Mouse (Mus musculus) neutrophil, adult 5-6 weeks (primary cell): Measurements from ENCODE around the gene Tmbim4. TPM values are rescaled to one million over a fixed set of nuclear protein-coding genes. Genes with fewer than 3 reads are reported as not detected.
A peak's percentile ranks its signal among the peaks of the same experiment; 100 is the strongest.
"Not testable (repeated sequence)": the region's sequence is repeated elsewhere in the genome, so short reads cannot be mapped to it uniquely, and the experiment has no call there.

Source experiments
- ATAC-seq: fragments of 151-379, 151-347 bp; 2 replicates; pipeline ENCODE4 v1.8.0; 2017; ENCODE audit warnings: mild to moderate bottlenecking, moderate TSS enrichment; ENCODE audit not compliant: insufficient number of reproducible peaks, poor library complexity, low FRiP score, severe bottlenecking; ENCODE audit errors: extremely low read depth
- total RNA-seq: library from RNA; stranded (forward); fragments of 200-1000 nt; gene quantifications from 2 replicates; pipeline ENCODE4 v1.2.3, GENCODE M21; 2017

Gene Tmbim4
- total RNA-seq, 1 experiment from 2014 or later, result 96.5 TPM

DNA sequence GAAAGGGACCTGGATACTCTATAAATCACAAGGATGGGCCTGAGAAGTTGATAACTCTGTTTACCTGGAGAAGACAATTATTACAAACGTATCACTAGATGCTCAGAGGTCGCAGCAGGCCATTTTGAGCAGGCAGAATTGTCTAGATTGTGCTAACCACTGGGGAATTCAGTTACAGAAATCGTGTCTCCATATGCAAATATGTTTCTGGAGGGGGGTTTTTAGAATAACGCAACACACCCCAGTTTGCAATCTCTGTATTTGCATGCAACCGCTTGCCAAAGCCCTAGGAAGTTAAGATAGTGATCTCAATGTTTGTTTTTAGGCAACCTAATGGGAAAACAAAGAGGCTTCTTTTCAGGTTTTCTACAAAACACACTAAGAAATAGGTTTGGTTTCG, 10.2 kb upstream of the Tmbim4 start:
- peak; percentile 63 for ATAC-seq

DNA sequence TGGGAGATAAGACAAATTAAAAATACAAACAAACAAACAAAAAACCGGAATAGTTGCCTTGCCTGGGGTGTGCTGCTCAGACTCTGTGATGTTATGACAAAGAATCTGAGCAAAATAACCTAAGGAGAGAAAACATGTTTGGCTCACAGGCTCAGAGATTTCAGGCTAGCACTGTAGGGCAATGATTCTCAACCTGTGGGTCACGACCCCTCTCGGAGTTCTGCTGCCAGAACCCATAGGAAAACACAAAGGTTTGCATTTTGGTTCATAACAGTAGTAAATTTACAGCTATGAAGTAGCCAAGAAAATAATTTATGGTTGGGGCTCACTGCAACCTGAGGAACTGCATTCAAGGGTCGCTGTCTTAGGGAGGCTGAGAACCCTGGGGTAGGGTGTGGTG, 9.1 kb upstream of the Tmbim4 start:
- no peak for ATAC-seq

DNA sequence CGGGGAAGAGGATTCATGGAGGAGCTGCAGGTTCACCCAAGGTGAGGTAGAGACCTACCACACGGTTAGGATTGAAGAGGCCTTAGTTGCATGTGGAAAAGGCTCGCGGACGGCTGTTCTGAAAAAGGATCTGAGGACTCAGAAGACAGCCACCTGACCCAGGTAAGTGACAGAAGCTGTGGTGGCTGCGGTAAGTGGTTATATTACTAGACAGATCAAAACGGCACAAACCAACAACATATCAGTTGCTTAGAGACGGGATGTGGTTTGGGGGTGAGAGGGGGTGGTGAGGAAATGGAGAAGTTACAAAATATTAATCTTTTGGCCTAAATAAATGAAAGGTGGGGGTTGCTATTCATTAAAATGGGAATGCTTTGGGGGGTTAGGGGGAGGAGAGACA, 8.1 kb upstream of the Tmbim4 start:
- ATAC-seq, result peak; percentile 85

GRCm38 (mm10) chr10:120197061-120197835, 4.1 kb upstream of the Tmbim4 start:
- ATAC-seq, result no peak

DNA sequence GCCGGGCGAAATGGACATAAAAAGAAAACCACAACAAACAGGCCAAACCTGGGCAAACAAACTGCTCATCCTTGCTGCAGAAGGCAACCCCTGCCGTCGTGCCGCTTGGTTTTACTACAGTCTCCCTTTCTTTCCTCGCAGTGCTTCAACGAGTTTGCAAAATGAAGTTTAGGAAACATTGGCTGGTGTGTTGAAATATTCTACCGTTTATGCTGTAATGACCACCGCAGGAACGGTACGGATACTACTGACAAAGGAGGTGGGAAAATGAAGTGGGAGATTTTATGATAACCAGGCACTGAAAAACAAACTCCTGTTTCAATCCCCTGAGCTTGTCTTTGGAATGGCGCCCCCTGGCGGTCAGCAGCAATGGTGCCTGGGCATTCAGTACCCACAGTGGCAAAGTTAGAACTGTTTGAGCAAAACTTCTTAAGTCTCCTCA, 592 bp downstream of the Tmbim4 start, which contains the start of gene Irak3:
TSS of gene Irak3 (minus strand) at position 170 of the 442 bp plus-strand sequence.
- peak; percentile 70 for ATAC-seq

GRCm38 (mm10) chr10:120202467-120203250, 1.3 kb downstream of the Tmbim4 start:
- ATAC-seq, result peak; percentile 45; the same call in 1 of the 2 replicates

GRCm38 (mm10) chr10:120204591-120205210, 3.3 kb downstream of the Tmbim4 start:
- ATAC-seq, result no peak

GRCm38 (mm10) chr10:120208015-120208414, 6.6 kb downstream of the Tmbim4 start:
- no peak for ATAC-seq

DNA sequence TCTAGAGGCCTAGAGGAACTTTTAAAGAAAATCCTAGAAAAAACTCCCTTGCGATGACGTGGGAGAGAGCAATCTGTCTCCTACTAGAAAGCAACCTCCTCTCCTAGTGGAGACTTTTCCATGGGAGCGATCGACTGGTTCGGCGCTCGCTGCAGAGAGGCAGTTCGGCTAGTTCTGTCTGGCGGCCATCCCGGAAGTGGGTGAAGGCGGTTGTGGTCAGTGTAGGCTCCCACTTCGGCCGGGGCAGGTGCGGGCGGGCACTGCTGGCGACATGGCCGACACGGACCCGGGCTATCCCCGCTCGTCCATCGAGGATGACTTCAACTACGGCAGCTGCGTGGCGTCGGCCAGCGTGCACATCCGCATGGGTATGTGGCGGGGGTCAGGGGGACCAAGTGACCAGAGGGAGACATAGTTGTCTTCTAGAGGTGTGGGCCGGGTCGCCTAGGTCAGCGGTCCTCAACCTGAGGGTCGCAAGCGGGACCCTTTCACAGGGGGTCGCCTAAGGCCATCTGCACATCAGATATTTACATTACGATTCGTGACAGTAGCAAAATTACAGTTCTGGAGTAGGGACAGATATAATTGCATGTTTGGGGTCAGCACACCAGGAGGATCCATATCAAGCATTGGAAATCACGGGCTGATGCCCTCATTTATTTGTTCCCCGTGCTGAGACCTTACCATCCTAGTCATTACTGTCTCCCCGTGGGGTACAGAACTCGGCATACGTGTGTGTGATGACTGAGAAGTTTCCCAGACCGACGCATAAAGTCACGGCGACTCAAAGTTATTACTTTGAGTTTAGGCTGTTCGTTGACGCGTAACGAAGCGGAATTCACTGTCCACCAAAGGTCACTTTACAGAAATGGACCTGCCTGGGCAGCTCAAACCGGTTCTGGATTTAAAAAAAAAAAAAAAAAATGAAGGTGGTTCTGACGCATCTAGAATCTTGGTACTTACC, 7.5 kb downstream of the Tmbim4 start:
- peak; percentile 85 for ATAC-seq

DNA sequence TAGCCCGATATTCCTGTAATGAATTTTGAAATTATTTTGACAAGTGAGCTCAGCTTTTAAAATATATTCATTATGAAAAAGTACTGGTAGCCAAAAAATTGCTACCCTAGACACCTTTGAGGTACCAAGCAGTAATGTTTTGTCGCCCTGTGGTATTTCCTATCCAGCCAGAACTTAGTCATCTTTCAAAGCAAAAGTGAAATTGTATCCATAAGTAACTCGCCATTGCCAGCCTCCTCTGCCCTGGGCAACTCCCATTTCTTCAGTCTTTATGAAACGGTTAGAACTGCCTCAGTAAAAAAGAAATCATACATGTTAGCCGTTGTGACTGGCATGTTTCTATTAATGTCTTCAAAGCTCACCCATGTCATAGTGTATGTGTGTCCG, 8.1 kb downstream of the Tmbim4 start:
- peak; percentile 32; the same call in 1 of the 2 replicates for ATAC-seq

DNA sequence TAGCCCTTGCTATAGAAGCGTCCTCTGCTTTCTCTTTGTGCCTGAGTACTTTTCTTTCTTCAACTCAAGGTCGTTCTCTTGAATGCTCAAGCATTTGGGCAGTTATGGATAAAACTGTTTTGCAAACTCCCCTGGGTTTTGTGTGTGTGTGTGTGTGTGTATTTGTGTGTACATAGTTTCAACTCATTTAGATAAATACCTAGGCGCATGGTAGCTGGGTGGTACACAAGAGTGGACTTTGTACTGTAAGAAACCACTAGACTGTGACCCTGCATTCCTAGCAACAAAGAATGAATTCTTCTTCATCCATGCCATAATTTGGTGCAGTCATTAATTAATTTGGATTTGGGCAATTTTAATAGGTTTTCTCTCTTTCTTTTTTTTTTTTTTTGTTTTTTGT, 8.7 kb downstream of the Tmbim4 start:
- no peak for ATAC-seq

GRCm38 (mm10) chr10:120217099-120217498, 15.7 kb downstream of the Tmbim4 start:
- not testable (repeated sequence) for ATAC-seq

DNA sequence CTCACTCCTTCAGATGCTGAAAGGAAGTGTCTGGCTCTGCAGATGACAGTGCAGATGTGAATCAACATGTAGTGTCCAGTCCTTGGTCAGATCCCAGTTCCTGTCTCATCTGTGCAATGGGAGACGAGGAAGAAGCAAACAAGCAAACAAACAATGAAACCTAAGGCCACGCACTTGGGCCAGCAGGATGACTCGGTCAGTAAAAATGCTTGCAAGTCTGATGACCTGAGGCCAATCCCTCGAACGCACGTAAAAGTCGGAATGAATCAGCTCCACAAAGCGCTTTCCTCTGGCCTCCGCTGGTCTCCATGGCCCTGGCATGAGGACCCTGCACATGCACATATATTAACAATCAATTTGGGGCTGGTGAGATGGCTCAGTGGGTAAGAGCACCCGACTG, 17.6 kb downstream of the Tmbim4 start:
- no peak for ATAC-seq

GRCm38 (mm10) chr10:120219578-120220359, 18.4 kb downstream of the Tmbim4 start:
- ATAC-seq, result peak; percentile 88

DNA sequence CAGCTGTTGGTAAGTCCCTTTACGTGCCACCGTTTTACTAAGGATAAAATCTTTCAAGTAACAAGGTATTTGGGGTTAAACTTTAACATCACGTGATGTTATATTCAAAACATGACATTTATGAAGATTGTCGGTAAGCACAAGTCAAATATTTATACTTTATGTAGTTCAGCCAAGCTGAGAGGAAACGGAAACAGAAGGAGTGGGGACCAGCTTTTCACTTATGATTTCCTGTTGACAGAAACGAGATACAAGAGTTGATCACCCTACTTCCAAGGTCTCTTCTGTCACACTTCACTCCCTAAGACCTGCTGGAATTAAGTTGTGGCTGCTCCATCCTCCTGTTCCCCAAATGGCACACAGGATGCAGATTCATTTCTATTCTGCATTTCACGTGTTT, 19.4 kb downstream of the Tmbim4 start:
- ATAC-seq, result no peak

DNA sequence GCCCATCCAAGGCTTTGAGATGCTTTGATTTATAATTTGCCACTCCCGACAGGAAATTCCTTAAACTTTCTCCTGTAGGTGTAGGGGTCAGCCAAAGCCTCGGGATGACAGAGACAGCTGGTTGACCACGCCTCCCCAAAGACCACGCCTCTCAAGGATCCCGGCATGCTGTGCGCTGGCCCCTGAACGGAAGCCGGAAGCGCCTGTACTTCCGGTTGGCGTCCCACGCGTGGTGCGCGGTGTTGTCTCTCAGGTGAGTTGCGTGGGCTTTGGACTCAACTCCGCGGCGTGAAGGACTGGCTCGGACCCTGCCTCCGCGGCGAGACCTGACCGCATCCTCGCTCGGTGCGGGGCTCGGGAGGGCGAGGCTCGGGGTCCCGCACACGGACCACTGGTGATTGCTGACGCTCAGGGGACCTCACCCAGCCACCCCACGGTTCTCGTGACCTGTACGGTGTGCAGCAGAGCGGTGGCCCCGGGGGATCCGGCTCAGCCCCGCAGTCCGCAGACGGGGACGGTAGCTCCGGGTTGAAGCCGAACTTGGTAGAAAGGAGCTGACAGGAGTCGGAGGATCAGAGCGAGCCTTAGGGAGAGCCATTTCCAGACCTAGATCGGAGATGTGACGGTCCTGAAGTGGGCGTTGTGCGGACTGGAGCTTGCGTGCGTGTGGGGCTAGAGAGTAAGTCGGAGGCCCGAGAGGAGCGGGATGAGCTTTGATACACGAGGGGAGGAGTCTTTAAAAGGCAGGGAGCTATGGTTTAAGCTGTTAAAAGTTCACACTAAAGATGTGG, 25.7 kb downstream of the Tmbim4 start, which contains the start of gene Llph:
TSS of gene Llph (plus strand) at position 200 of the 791 bp plus-strand sequence.
- peak; percentile 95 for ATAC-seq

GRCm38 (mm10) chr10:120231718-120232117, 30.3 kb downstream of the Tmbim4 start:
- peak; percentile 57 for ATAC-seq
